In the genomic region with DNA sequence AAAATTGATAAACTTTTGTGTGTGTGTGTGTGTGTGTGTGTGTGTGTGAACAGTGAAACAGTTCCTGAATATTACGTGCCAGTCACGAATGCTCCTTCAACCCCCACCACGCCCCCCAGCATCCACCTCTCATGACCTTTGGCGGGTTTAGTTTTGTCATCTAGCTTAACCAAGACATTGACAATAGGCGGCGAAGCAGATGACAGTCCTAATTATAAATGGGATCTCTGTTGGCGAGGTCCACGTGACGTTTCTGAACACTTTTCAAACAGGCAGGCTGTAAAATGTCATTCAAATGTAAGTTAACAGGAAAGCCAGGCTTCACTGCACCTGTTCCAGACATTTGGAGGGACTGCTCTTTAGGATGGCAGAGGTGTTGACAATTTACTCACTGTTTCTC, we compare ENCODE assay signal across 21 mouse cellular contexts.
"Had no signal": no experiment of that assay in that cellular context is flagged by ENCODE, and none has a peak within 500 bp of the region (broad histone marks: within the 10 kb centered on the region; RNA-seq: fewer than 3 reads in every experiment).

No protein-coding gene starts in this region.

- H3K4me1 ChIP-seq: kidney, embryonic 15.5 days; stomach, embryonic 15.5 days had no signal

- H3K9ac ChIP-seq: kidney, embryonic 15.5 days; limb, embryonic 12.5 days; limb, embryonic 15.5 days; liver, embryonic 14.5 days; liver, postnatal 0 days; lung, embryonic 14.5 days; midbrain, embryonic 12.5 days; neural tube, embryonic 13.5 days; stomach, embryonic 15.5 days had no signal

- H3K27ac ChIP-seq: kidney, embryonic 15.5 days; limb, embryonic 12.5 days; limb, embryonic 15.5 days; liver, embryonic 14.5 days; macrophage; midbrain, embryonic 12.5 days; neural tube, embryonic 13.5 days; stomach, embryonic 15.5 days had no signal

- H3K4me2 ChIP-seq: kidney, embryonic 15.5 days; limb, embryonic 12.5 days; limb, embryonic 15.5 days; liver, embryonic 11.5 days; lung, embryonic 14.5 days; midbrain, embryonic 12.5 days; neural tube, embryonic 13.5 days; stomach, embryonic 15.5 days had no signal

- H3K36me3 ChIP-seq: kidney, embryonic 15.5 days; limb, embryonic 15.5 days; midbrain, embryonic 12.5 days; neural tube, embryonic 13.5 days; stomach, embryonic 15.5 days had no signal

- ATAC-seq: liver, postnatal 0 days; lung, postnatal 0 days; midbrain, embryonic 16.5 days had no signal

- H3K4me3 ChIP-seq: kidney, embryonic 15.5 days; limb, embryonic 12.5 days; limb, embryonic 15.5 days; midbrain, embryonic 12.5 days; myocyte; neural tube, embryonic 13.5 days; stomach, embryonic 15.5 days had no signal

- H3K9me3 ChIP-seq: kidney, embryonic 15.5 days; limb, embryonic 12.5 days; limb, embryonic 15.5 days; midbrain, embryonic 12.5 days; neural tube, embryonic 13.5 days; stomach, embryonic 15.5 days had no signal

- DNase-seq: kidney, adult 8-10 months; kidney, postnatal 10 days; kidney, postnatal 36 days; left cerebral cortex, postnatal 4 days; liver, postnatal 0 days; lung, embryonic 14.5 days; right cerebral cortex, postnatal 25 days; spleen, adult 18-20 months; thymus, postnatal 25 days had no signal

- H3K27me3 ChIP-seq: kidney, embryonic 15.5 days; limb, embryonic 12.5 days; limb, embryonic 15.5 days; midbrain, embryonic 12.5 days; neural tube, embryonic 13.5 days; stomach, embryonic 15.5 days had no signal
